Mouse (Mus musculus) liver, embryonic 14.5 days (tissue): ENCODE data around the gene Fam50a. TPM values are rescaled to one million over a fixed set of nuclear protein-coding genes. Genes with fewer than 3 reads are reported as not detected.

Experiments used
- ATAC-seq: fragments of 200-750 bp; cut with Nextera tagmentation; 2 replicates; pipeline ENCODE4 v1.8.0; 2017; ENCODE audit warnings: moderate number of reproducible peaks, mild to moderate bottlenecking, moderate library complexity; ENCODE audit not compliant: insufficient read depth
- DNase-seq, 3 experiments: peaks; one replicate each; pipeline ENCODE4 v3.0.0-alpha.2; 2012 to 2013; ENCODE audit warnings: low read depth in 3 of 3, low spot score in 3 of 3
- H3K27ac ChIP-seq: fragments of 300-500 bp; sonication (generic); 2 replicates; pipeline ENCODE4 v1.5.1; 2014; ENCODE audit warnings: moderate library complexity, mild to moderate bottlenecking, control low read depth, inconsistent platforms
- H3K27me3 ChIP-seq: fragments of 300-500 bp; sonication (generic); 2 replicates; pipeline ENCODE4 v1.6.1; 2014; ENCODE audit warnings: mild to moderate bottlenecking, low read length, moderate library complexity; ENCODE audit not compliant: control insufficient read depth, insufficient read depth
- H3K36me3 ChIP-seq: fragments of 300-500 bp; sonication (generic); replicated peaks from 2 replicates; pipeline ENCODE4 v1.6.1; 2014; ENCODE audit warnings: low read depth; ENCODE audit not compliant: control insufficient read depth, insufficient read depth
- H3K4me1 ChIP-seq, 2 experiments: fragments of 200-500 bp in 1 of 2; fragments of 300-500 bp in 1 of 2; sonication (generic) in 1 of 2; replicated peaks; 2 replicates each; pipeline ENCODE4 v1.6.1; 2012 to 2014; ENCODE audit warnings: antibody characterized with exemption in 1 of 2, inconsistent platforms in 1 of 2, low read length in 1 of 2; ENCODE audit not compliant: control insufficient read depth in 2 of 2, insufficient read depth in 2 of 2
- H3K4me2 ChIP-seq: fragments of 300-500 bp; sonication (generic); 2 replicates; pipeline ENCODE4 v1.6.1; 2014; ENCODE audit warnings: low read depth, mild to moderate bottlenecking, control low read depth, moderate library complexity
- H3K4me3 ChIP-seq, 2 experiments: fragments of 200-500 bp in 1 of 2; fragments of 300-500 bp in 1 of 2; sonication (generic) in 1 of 2; 2 replicates each; pipeline ENCODE4 v1.5.1; 2012 to 2014; ENCODE audit warnings: low read depth in 2 of 2, low read length in 2 of 2, mild to moderate bottlenecking in 2 of 2, control low read depth in 1 of 2, inconsistent platforms in 1 of 2, moderate library complexity in 1 of 2; ENCODE audit not compliant: insufficient read depth in 1 of 2
- H3K9ac ChIP-seq: fragments of 300-500 bp; sonication (generic); replicated peaks from 2 replicates; pipeline ENCODE4 v1.6.1; 2014; ENCODE audit warnings: mild to moderate bottlenecking, control low read depth, moderate library complexity
- H3K9me3 ChIP-seq: fragments of 300-500 bp; sonication (generic); 2 replicates; pipeline ENCODE4 v1.6.1; 2016; ENCODE audit warnings: low read length, mixed read lengths; ENCODE audit not compliant: control insufficient read depth
- CTCF ChIP-seq: IDR thresholded peaks from 2 replicates; pipeline ENCODE4 v1.5.1; 2016; ENCODE audit warnings: antibody characterized with exemption, low read depth, control low read depth
- EP300 ChIP-seq: IDR thresholded peaks from 2 replicates; pipeline ENCODE4 v1.6.1; 2016; ENCODE audit warnings: antibody characterized with exemption, low read depth
- WGBS: fragments of 180-500 bp; shearing (Covaris S2); extraction: QIAGEN DNeasy Blood & Tissue Kit; methylation state at CpG from one replicate; pipeline ENCODE4 v1.1.7; 2014; ENCODE audit not compliant: insufficient replicate concordance; 5-methylcytosine and 5-hydroxymethylcytosine counted together
- microRNA-seq: library from miRNA; unstranded; fragments of <30 nt; microRNA quantifications from one replicate; pipeline ENCODE4, GENCODE M21; 2016
- polyA plus RNA-seq, 2 experiments: library from polyadenylated mRNA; depleted of rRNA in 1 of 2; stranded (reverse) in 1 of 2; unstranded in 1 of 2; fragments of >200 nt; fragmentation: Nextera tagmentation in 1 of 2; extraction: Ambion mirVana in 1 of 2; gene quantifications; 2 replicates each; pipeline versions ENCODE4 v1.2.1 to v1.2.3; 2012 to 2014

The Fam50a gene
- polyA plus RNA-seq, 2 experiments, result 20.7 to 21.3 TPM

- no peak for TF ChIP-seq EP300
- no peak for TF ChIP-seq CTCF
- Histone ChIP-seq H3K4me3 (peak overlapping the region; percentile 72 to 87), H3K27me3 (no peaks in the 10 kb centered on the region), H3K9ac (peak overlapping the region; percentile 86), H3K4me1 (peaks cover 3 to 12% of the 10 kb centered on the region in 2 experiments; a peak in 3 of 4 replicates), H3K4me2 (peak overlapping the region; percentile 71), H3K9me3 (no peaks in the 10 kb centered on the region), H3K36me3 (no peaks in the 10 kb centered on the region), H3K27ac (no peak overlapping the region)
- 49% methylated on average over 10 of the region's 10 CpGs for WGBS
- DNase-seq (no peak), ATAC-seq (no peak)
These were observed 54.7 kb downstream of the Fam50a start for GRCm38 (mm10) chrX:74367512-74367911.

GRCm38 (mm10) chrX:74368209-74368909, 55.5 kb downstream of the Fam50a start:
- 11% methylated on average over 49 of the region's 49 CpGs for WGBS
- peak overlapping the region; percentile 86 for H3K9ac ChIP-seq
- ATAC-seq, result peak; percentile 75

More at GRCm38 (mm10) chrX:74368209-74368909, 55.5 kb downstream of the Fam50a start:
- Histone ChIP-seq H3K27ac (peak overlapping the region; percentile 27), H3K4me2 (peak overlapping the region; percentile 71), H3K27me3 (no peaks in the 10 kb centered on the region), H3K9me3 (no peaks in the 10 kb centered on the region), H3K36me3 (no peaks in the 10 kb centered on the region), H3K4me3 (peak overlapping the region; percentile 72 to 87), H3K4me1 (peaks cover 3 to 16% of the 10 kb centered on the region in 2 experiments; a peak in 3 of 4 replicates)
- TF ChIP-seq CTCF (peak; percentile 29; the same call in 1 of the 2 replicates), EP300 (no peak)
- peak in 1 of 3 experiments; percentile 37 for DNase-seq

Small RNAs within 50 kb of the gene (microRNA-seq; reads per million reads assigned to microRNA genes)
- gene Mir7091 (3.8 reads per million), gene Mir7092 (1.3 reads per million)

Other genes with a start within 250 kb of the Fam50a start
- not detected in 2 replicates for gene Opn1mw, start 185.6 kb upstream of the Fam50a start, polyA plus RNA-seq (2012; rRNA removed)
- not detected in 2 replicates for gene Opn1mw, start 185.6 kb upstream of the Fam50a start, polyA plus RNA-seq (2014; fragmentation: Nextera tagmentation; extraction: Ambion mirVana)
- gene Mecp2, start 177.7 kb upstream of the Fam50a start, polyA plus RNA-seq (2012; rRNA removed), result 2.2 and 3.2 TPM in 2 replicates
- gene Mecp2, start 177.7 kb upstream of the Fam50a start, polyA plus RNA-seq (2014; fragmentation: Nextera tagmentation; extraction: Ambion mirVana), result 4.4 and 6.0 TPM in 2 replicates
- not detected in 2 replicates for gene Tex28, start 145.2 kb upstream of the Fam50a start, polyA plus RNA-seq (2012; rRNA removed)
- not detected in 2 replicates for gene Tex28, start 145.2 kb upstream of the Fam50a start, polyA plus RNA-seq (2014; fragmentation: Nextera tagmentation; extraction: Ambion mirVana)
- not detected in 2 replicates for gene Tktl1, start 135.8 kb upstream of the Fam50a start, polyA plus RNA-seq (2012; rRNA removed)
- gene Tktl1, start 135.8 kb upstream of the Fam50a start, polyA plus RNA-seq (2014; fragmentation: Nextera tagmentation; extraction: Ambion mirVana), result not detected in 2 replicates
- 56.3 and 69.6 TPM in 2 replicates for gene Flna, start 63.2 kb upstream of the Fam50a start, polyA plus RNA-seq (2012; rRNA removed)
- 36.6 and 39.2 TPM in 2 replicates for gene Flna, start 63.2 kb upstream of the Fam50a start, polyA plus RNA-seq (2014; fragmentation: Nextera tagmentation; extraction: Ambion mirVana)
- 27.3 and 43.6 TPM in 2 replicates for gene Emd, start 58.3 kb upstream of the Fam50a start, polyA plus RNA-seq (2012; rRNA removed)
- gene Emd, start 58.3 kb upstream of the Fam50a start, polyA plus RNA-seq (2014; fragmentation: Nextera tagmentation; extraction: Ambion mirVana), result 9.4 and 11.1 TPM in 2 replicates
- 942 and 1,216 TPM in 2 replicates for gene Rpl10, start 42.2 kb upstream of the Fam50a start, polyA plus RNA-seq (2012; rRNA removed)
- 522 and 532 TPM in 2 replicates for gene Rpl10, start 42.2 kb upstream of the Fam50a start, polyA plus RNA-seq (2014; fragmentation: Nextera tagmentation; extraction: Ambion mirVana)
- gene Taz, start 31.1 kb upstream of the Fam50a start, polyA plus RNA-seq (2012; rRNA removed), result 16.1 and 18.7 TPM in 2 replicates
- gene Taz, start 31.1 kb upstream of the Fam50a start, polyA plus RNA-seq (2014; fragmentation: Nextera tagmentation; extraction: Ambion mirVana), result 18.7 and 21.6 TPM in 2 replicates
- gene Dnase1l1, start 30.7 kb upstream of the Fam50a start, polyA plus RNA-seq (2012; rRNA removed), result 19.5 and 22.6 TPM in 2 replicates
- gene Dnase1l1, start 30.7 kb upstream of the Fam50a start, polyA plus RNA-seq (2014; fragmentation: Nextera tagmentation; extraction: Ambion mirVana), result 20.9 and 23.8 TPM in 2 replicates
- gene Atp6ap1, start 15.9 kb upstream of the Fam50a start, polyA plus RNA-seq (2012; rRNA removed), result 64.7 and 69.6 TPM in 2 replicates
- gene Atp6ap1, start 15.9 kb upstream of the Fam50a start, polyA plus RNA-seq (2014; fragmentation: Nextera tagmentation; extraction: Ambion mirVana), result 54.1 and 60.6 TPM in 2 replicates
- gene Gdi1, start 8.0 kb upstream of the Fam50a start, polyA plus RNA-seq (2012; rRNA removed), result 95.0 and 105 TPM in 2 replicates
- 31.9 and 35.5 TPM in 2 replicates for gene Gdi1, start 8.0 kb upstream of the Fam50a start, polyA plus RNA-seq (2014; fragmentation: Nextera tagmentation; extraction: Ambion mirVana)
- gene Plxna3, start 16.0 kb downstream of the Fam50a start, polyA plus RNA-seq (2012; rRNA removed), result 2.9 and 3.9 TPM in 2 replicates
- 0.51 and 1.0 TPM in 2 replicates for gene Plxna3, start 16.0 kb downstream of the Fam50a start, polyA plus RNA-seq (2014; fragmentation: Nextera tagmentation; extraction: Ambion mirVana)
- gene Lage3, start 40.6 kb downstream of the Fam50a start, polyA plus RNA-seq (2012; rRNA removed), result 51.9 and 55.2 TPM in 2 replicates
- 56.1 and 57.5 TPM in 2 replicates for gene Lage3, start 40.6 kb downstream of the Fam50a start, polyA plus RNA-seq (2014; fragmentation: Nextera tagmentation; extraction: Ambion mirVana)
- gene Ubl4a, start 60.2 kb downstream of the Fam50a start, polyA plus RNA-seq (2012; rRNA removed), result 19.2 and 19.7 TPM in 2 replicates
- gene Ubl4a, start 60.2 kb downstream of the Fam50a start, polyA plus RNA-seq (2014; fragmentation: Nextera tagmentation; extraction: Ambion mirVana), result 45.5 and 49.1 TPM in 2 replicates
- gene Slc10a3, start 60.3 kb downstream of the Fam50a start, polyA plus RNA-seq (2012; rRNA removed), result 4.5 and 5.1 TPM in 2 replicates
- gene Slc10a3, start 60.3 kb downstream of the Fam50a start, polyA plus RNA-seq (2014; fragmentation: Nextera tagmentation; extraction: Ambion mirVana), result 6.5 and 6.9 TPM in 2 replicates
- 7.5 and 7.8 TPM in 2 replicates for gene Fam3a, start 80.2 kb downstream of the Fam50a start, polyA plus RNA-seq (2012; rRNA removed)
- 7.1 and 7.5 TPM in 2 replicates for gene Fam3a, start 80.2 kb downstream of the Fam50a start, polyA plus RNA-seq (2014; fragmentation: Nextera tagmentation; extraction: Ambion mirVana)
- 6.9 and 13.2 TPM in 2 replicates for gene Ikbkg, start 80.3 kb downstream of the Fam50a start, polyA plus RNA-seq (2012; rRNA removed)
- gene Ikbkg, start 80.3 kb downstream of the Fam50a start, polyA plus RNA-seq (2014; fragmentation: Nextera tagmentation; extraction: Ambion mirVana), result 18.5 and 23.0 TPM in 2 replicates
- 26.3 and 28.7 TPM in 2 replicates for gene G6pdx, start 116.2 kb downstream of the Fam50a start, polyA plus RNA-seq (2012; rRNA removed)
- gene G6pdx, start 116.2 kb downstream of the Fam50a start, polyA plus RNA-seq (2014; fragmentation: Nextera tagmentation; extraction: Ambion mirVana), result 44.7 and 49.5 TPM in 2 replicates
- gene Gm6880, start 168.4 kb downstream of the Fam50a start, polyA plus RNA-seq (2012; rRNA removed), result not detected in 2 replicates
- not detected in 2 replicates for gene Gm6880, start 168.4 kb downstream of the Fam50a start, polyA plus RNA-seq (2014; fragmentation: Nextera tagmentation; extraction: Ambion mirVana)